Mouse (Mus musculus) B cell, adult 62 days (primary cell): ENCODE results near the gene Zfp94. TPM values are rescaled to one million over a fixed set of nuclear protein-coding genes. Genes with fewer than 3 reads are reported as not detected.

Experiments used
- total RNA-seq: library from RNA; stranded (reverse); gene quantifications from 4 replicates; pipeline ENCODE4 v1.2.4, GENCODE M21; 2023

Gene Zfp94
- 7.7 to 11.5 TPM (median 8.3 TPM) in 4 replicates for total RNA-seq

DNA sequence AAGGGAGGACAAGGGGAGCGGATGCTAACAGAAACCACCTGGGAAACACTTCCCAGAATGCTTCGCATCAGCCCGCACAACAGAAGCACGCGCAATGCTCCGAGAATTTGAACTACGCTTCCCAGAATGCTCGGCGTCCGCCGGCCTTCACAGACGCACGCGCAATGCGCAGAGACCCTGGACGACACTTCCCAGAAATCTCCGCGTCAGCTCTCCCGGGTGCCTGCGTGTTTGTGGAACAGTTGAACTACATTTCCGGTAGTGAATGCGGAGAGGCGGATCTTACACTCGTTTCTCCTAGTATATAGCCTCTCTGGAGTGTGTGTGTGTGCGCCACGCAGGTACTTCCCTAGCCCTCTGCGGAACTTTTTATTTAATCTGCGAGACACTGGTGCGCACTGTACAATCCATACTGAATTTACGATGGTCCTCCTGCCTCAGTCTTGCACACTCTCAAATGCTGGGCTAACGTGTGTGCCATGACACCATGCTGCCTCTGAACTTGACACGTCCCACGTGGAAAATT lies at the start of gene Zfp94:
Zfp94 (minus strand) TSS at position 100 of the 526 bp plus-strand sequence.

DNA sequence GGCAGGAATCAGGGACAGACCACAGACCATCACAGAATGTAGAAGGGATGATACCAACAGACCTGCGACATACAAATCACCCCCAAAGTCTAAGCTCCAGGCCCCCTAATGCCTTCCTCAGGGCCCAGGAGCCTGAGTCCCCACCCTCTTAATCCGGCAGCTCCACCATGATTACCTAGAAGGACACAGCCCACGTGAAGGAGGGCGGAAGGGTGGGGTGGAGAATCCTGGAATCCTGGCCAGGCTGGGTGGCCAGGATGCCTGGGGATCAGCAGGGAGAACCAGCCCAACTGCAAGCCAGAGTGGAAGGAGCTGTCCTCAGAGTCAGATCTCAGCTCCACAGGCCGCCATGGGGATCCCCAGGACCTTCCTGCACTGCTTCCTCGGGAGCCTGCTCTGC lies 32.4 kb upstream of the Zfp94 start, which contains the start of gene Lypd5:
Lypd5 (plus strand) TSS at position 301 of the 400 bp plus-strand sequence.

DNA sequence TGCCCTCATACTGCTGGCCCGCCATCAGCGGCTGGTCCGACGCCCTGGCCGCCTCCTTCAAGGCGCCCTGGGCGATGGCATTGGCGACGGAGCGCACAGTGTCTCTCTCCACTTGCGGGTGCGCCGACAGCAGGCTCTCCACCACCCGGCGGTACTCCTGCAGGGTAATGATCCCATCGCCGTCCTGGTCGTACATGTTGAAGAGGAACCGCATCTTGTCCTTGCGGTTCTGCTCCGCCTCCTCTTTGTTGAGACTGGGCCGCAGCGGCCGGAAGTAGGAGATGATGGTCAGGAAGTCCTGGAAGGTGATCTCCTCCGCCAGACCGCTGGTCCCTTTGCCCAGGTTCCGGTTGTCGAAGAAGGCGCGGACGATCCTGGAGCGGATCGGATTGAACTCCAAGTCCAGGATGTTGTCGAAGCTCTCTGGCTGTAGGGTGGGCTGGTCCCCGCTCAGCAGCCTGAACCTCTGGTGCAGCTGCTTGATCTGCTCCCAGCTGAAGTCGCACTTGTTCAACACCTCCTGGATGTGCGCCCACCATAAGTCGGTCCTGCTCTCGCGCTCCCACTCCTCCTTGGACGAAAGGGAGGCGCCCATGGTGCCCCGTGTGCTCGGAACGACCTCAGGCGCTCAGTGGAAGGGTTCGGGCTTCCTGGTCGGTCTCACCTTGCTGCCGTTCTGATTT lies 17.0 kb upstream of the Zfp94 start, which contains the start of gene Tescl:
Tescl (minus strand) TSS at position 633 of the 683 bp plus-strand sequence.

DNA sequence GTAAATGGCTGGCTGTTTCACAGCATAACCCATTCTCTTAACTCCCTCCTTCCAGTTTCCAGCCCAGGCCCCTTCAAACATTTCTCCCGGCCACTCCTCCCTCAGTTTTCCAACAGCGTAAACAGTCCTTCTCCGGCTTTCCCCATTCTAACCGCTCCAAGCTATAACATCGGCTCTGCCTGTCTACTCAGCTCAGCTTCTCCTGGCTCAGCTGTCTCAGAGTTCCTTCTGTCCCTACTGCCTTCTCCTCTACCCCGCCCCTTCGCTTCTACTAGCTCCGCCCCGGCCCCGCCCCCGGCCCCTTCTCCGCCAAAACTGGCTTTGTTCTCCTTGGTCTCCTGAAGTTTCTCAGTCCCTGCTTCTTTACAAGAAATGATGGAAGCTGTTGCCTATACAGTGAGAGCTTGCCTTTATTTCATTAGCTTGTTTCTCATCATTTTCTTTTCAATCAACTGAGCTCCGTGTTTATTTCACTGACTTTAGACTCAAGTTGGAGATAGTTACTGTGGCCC lies 15.6 kb downstream of the Zfp94 start, which contains the start of gene Zfp61:
Zfp61 (minus strand) TSS at position 462 of the 512 bp plus-strand sequence.

DNA sequence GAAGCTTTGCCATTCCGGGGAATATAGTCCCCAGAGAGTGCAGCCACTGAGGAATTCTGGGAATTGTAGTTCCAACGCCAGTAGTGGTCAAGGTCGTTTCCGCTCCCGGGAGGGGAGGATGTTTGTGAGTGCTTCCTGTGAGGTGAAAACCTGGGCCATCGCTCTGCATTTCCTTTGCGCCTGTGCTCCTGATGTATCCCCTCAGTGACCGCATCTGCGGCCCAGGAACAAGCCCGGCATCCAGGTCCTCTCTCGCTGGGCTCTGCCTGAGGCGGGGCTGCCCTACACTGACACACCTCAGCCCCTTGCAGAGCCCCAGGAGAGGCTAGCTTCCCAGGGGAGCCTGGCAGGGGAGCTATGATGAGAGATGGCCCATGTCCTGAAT lies 46.2 kb downstream of the Zfp94 start, which contains the start of gene Zfp93:
Zfp93 (plus strand) TSS at position 133 of the 385 bp plus-strand sequence.

DNA sequence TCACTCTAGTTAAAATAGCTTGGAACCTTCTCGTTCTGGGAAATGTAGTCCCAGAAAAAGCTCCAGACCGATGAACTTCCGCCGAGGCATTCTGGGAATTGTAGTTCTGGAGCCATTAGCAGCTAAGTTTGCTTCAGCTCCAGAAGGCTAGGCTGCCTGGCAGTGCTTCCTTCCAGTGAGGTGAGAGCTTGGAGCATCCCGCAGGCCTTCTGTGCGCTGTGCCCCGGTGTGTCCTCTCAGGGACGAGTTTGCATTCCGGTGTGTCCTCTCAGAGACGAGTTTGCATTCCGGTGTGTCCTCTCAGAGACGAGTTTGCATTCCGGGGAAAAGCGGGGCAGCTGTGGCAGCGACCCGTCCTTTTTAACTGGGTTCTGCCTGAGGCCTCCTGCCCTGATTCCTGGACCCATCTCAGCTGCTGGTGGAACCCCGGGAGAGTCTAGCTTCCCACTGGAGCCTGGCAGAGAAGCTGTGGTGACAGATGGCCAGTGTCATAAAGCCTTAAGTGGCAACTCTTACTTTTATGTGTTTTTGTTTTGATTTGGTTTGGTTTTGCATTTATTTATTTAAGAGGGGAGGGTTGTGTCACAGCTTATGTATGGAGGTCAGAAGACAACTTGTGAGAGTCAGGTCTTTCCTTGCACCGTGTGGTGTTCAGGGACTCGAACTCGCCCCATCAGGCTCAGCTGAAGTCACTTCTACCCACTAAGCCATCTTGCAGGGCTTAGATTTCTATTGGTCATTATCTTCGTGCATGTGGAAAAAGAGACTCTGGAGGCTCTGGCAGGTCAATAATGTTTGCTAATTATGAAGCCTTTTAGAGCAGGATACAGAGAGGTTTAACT lies 61.6 kb downstream of the Zfp94 start, which contains the start of gene Zfp108:
Zfp108 (plus strand) TSS at position 162 of the 842 bp plus-strand sequence.

Other genes starting within 250 kb of the Zfp94 start
- gene Zfp180, start 234.7 kb downstream of the Zfp94 start, total RNA-seq: 21.0 to 29.1 TPM (median 28.1 TPM) in 4 replicates
- 2.5 to 5.3 TPM (median 4.1 TPM) in 4 replicates for gene Zfp112, start 204.4 kb downstream of the Zfp94 start, total RNA-seq
- 4.9 to 6.3 TPM (median 5.3 TPM) in 4 replicates for gene Zfp235, start 182.5 kb downstream of the Zfp94 start, total RNA-seq
- 0.23 to 0.27 TPM in 2 of 4 replicates, not detected in the others for gene Zfp114, start 141.6 kb downstream of the Zfp94 start, total RNA-seq
- gene Zfp111, start 105.2 kb downstream of the Zfp94 start, total RNA-seq: 0.09 TPM in 1 of 4 replicates, not detected in the others
- 1.2 to 1.5 TPM (median 1.4 TPM) in 4 replicates for gene Zfp109, start 79.1 kb downstream of the Zfp94 start, total RNA-seq
- not detected in 4 replicates for gene Zfp108, start 61.9 kb downstream of the Zfp94 start, total RNA-seq
- gene Zfp93, start 46.2 kb downstream of the Zfp94 start, total RNA-seq: 0.33 TPM in 2 of 4 replicates, not detected in the others
- 6.4 to 11.4 TPM (median 8.5 TPM) in 4 replicates for gene Zfp61, start 15.4 kb downstream of the Zfp94 start, total RNA-seq
- gene Tescl, start 17.3 kb upstream of the Zfp94 start, total RNA-seq: not detected in 4 replicates
- not detected in 4 replicates for gene Lypd5, start 32.5 kb upstream of the Zfp94 start, total RNA-seq
- gene Kcnn4, start 53.6 kb upstream of the Zfp94 start, total RNA-seq: 4.0 to 6.8 TPM (median 4.8 TPM) in 4 replicates
- gene Smg9, start 83.0 kb upstream of the Zfp94 start, total RNA-seq: 69.5 to 87.3 TPM (median 83.7 TPM) in 4 replicates
- 3.5 to 5.6 TPM (median 5.0 TPM) in 4 replicates for gene Irgc1, start 135.6 kb upstream of the Zfp94 start, total RNA-seq
- 484 to 612 TPM (median 535 TPM) in 4 replicates for gene Plaur, start 145.8 kb upstream of the Zfp94 start, total RNA-seq
- 1.2 to 3.1 TPM (median 1.7 TPM) in 4 replicates for gene Cadm4, start 165.4 kb upstream of the Zfp94 start, total RNA-seq
- gene Zfp428, start 190.3 kb upstream of the Zfp94 start, total RNA-seq: 1.0 to 2.2 TPM (median 1.8 TPM) in 4 replicates
- not detected in 4 replicates for gene AC161166.1, start 195.8 kb upstream of the Zfp94 start, total RNA-seq
- gene Irgq, start 214.0 kb upstream of the Zfp94 start, total RNA-seq: 21.1 to 23.8 TPM (median 22.9 TPM) in 4 replicates
- 0.95 TPM in 1 of 4 replicates, not detected in the others for gene Pinlyp, start 229.5 kb upstream of the Zfp94 start, total RNA-seq
- gene Xrcc1, start 229.6 kb upstream of the Zfp94 start, total RNA-seq: 82.6 to 95.2 TPM (median 89.3 TPM) in 4 replicates